Mouse (Mus musculus) MEL (cell line): ENCODE data around the gene Ranbp3l. TPM values are rescaled to one million over a fixed set of nuclear protein-coding genes. Genes with fewer than 3 reads are reported as not detected.

Source experiments
- DNase-seq: peaks from one replicate; pipeline ENCODE4 v3.0.0; 2011; ENCODE audit warnings: low read depth, low spot score
- H3K27ac ChIP-seq: 2 replicates; pipeline ENCODE4 v1.5.1; 2012; ENCODE audit warnings: low read depth, mild to moderate bottlenecking, control low read depth, low read length, moderate library complexity; ENCODE audit not compliant: control insufficient read depth
- H3K27me3 ChIP-seq, 2 experiments: fragments of 150-350 bp in 1 of 2; sonication (generic) in 1 of 2; 2 replicates each; pipeline ENCODE4 v1.6.1; 2012; ENCODE audit warnings: low read length in 2 of 2, mild to moderate bottlenecking in 2 of 2, improper control_type of control experiment in 1 of 2, moderate library complexity in 1 of 2; ENCODE audit not compliant: insufficient read depth in 2 of 2, control insufficient read depth in 1 of 2
- H3K36me3 ChIP-seq, 2 experiments: 2 replicates each; pipeline ENCODE4 v1.6.1; 2012 to 2014; ENCODE audit warnings: low read length in 2 of 2, improper control_type of control experiment in 1 of 2, inconsistent platforms in 1 of 2, mild to moderate bottlenecking in 1 of 2; ENCODE audit not compliant: insufficient read depth in 2 of 2, control insufficient read depth in 1 of 2
- H3K4me1 ChIP-seq, 2 experiments: fragments of 150-350 bp in 1 of 2; sonication (generic) in 1 of 2; 2 replicates each; pipeline ENCODE4 v1.6.1; 2012; ENCODE audit warnings: low read length in 2 of 2, improper control_type of control experiment in 1 of 2, mild to moderate bottlenecking in 1 of 2; ENCODE audit not compliant: insufficient read depth in 2 of 2, control insufficient read depth in 1 of 2
- H3K4me3 ChIP-seq, 2 experiments: fragments of 150-350 bp in 1 of 2; sonication (generic) in 1 of 2; 2 replicates each; pipeline ENCODE4 v1.5.1; 2012; ENCODE audit warnings: low read depth in 2 of 2, low read length in 2 of 2, mild to moderate bottlenecking in 2 of 2, moderate library complexity in 2 of 2, control low read depth in 1 of 2, improper control_type of control experiment in 1 of 2; ENCODE audit not compliant: control insufficient read depth in 1 of 2, insufficient read depth in 1 of 2
- H3K79me2 ChIP-seq: 2 replicates; pipeline ENCODE4 v1.6.1; 2012; ENCODE audit warnings: mild to moderate bottlenecking, low read length, moderate library complexity; ENCODE audit not compliant: control insufficient read depth, poor library complexity, insufficient read depth
- H3K9ac ChIP-seq: 2 replicates; pipeline ENCODE4 v1.6.1; 2012; ENCODE audit warnings: low read depth, mild to moderate bottlenecking, control low read depth, low read length, moderate library complexity; ENCODE audit not compliant: control insufficient read depth, poor library complexity, severe bottlenecking
- H3K9me3 ChIP-seq: fragments of 150-350 bp; sonication (generic); replicated peaks from 2 replicates; pipeline ENCODE4 v1.6.1; 2012; ENCODE audit warnings: mild to moderate bottlenecking, low read length, improper control_type of control experiment, moderate library complexity; ENCODE audit not compliant: insufficient read depth
- CTCF ChIP-seq, 3 experiments: IDR thresholded peaks in 2 of 3; conservative IDR thresholded peaks in 1 of 3; 2 replicates each; pipeline ENCODE4 v1.5.1; 2011 to 2012; ENCODE audit warnings: low read length in 3 of 3, low read depth in 2 of 3, mild to moderate bottlenecking in 2 of 3, improper control_type of control experiment in 1 of 3, inconsistent platforms in 1 of 3, mixed read lengths in 1 of 3, moderate library complexity in 1 of 3; ENCODE audit not compliant: control insufficient read depth in 1 of 3, insufficient read depth in 1 of 3, poor library complexity in 1 of 3, severe bottlenecking in 1 of 3
- ETS1 ChIP-seq: IDR thresholded peaks from 2 replicates; pipeline ENCODE4 v1.6.1; 2012; ENCODE audit warnings: low read depth, mild to moderate bottlenecking, inconsistent platforms, low read length, improper control_type of control experiment, moderate library complexity
- GATA1 ChIP-seq: IDR thresholded peaks from 2 replicates; pipeline ENCODE4 v1.6.1; 2011; ENCODE audit warnings: low read depth, low read length, improper control_type of control experiment
- JUND ChIP-seq: IDR thresholded peaks from 2 replicates; pipeline ENCODE4 v1.6.1; 2011; ENCODE audit warnings: low read depth, mild to moderate bottlenecking, improper control_type of control experiment, low read length
- KAT2A ChIP-seq: conservative IDR thresholded peaks from 2 replicates; pipeline ENCODE4 v1.6.1; 2012; ENCODE audit warnings: low read depth, low read length, improper control_type of control experiment, inconsistent platforms
- MAFK ChIP-seq: IDR thresholded peaks from 2 replicates; pipeline ENCODE4 v1.6.1; 2011; ENCODE audit warnings: low read depth, mild to moderate bottlenecking, low read length, improper control_type of control experiment, borderline replicate concordance
- MYB ChIP-seq: IDR thresholded peaks from 2 replicates; pipeline ENCODE4 v1.6.1; 2011; ENCODE audit warnings: mild to moderate bottlenecking, low read depth, low read length, improper control_type of control experiment
- NELFE ChIP-seq: IDR thresholded peaks from 2 replicates; pipeline ENCODE4 v1.6.1; 2011; ENCODE audit warnings: low read depth, low read length, improper control_type of control experiment
- POLR2A ChIP-seq, 2 experiments: IDR thresholded peaks; 2 replicates each; pipeline ENCODE4 v1.6.1; 2011 to 2012; ENCODE audit warnings: low read length in 2 of 2, mild to moderate bottlenecking in 2 of 2, control low read depth in 1 of 2, improper control_type of control experiment in 1 of 2, low read depth in 1 of 2, moderate library complexity in 1 of 2; ENCODE audit not compliant: control insufficient read depth in 1 of 2, insufficient read depth in 1 of 2, poor library complexity in 1 of 2
- POLR2AphosphoS2 ChIP-seq: IDR thresholded peaks from 2 replicates; pipeline ENCODE4 v1.6.1; 2011; ENCODE audit warnings: low read length, improper control_type of control experiment
- RCOR1 ChIP-seq: IDR thresholded peaks from 2 replicates; pipeline ENCODE4 v1.6.1; 2012; ENCODE audit warnings: low read depth, mild to moderate bottlenecking, inconsistent platforms, low read length, improper control_type of control experiment
- SIN3A ChIP-seq: IDR thresholded peaks from 2 replicates; pipeline ENCODE4 v1.6.1; 2012; ENCODE audit warnings: low read length, improper control_type of control experiment, inconsistent platforms
- SMC3 ChIP-seq: IDR thresholded peaks from 2 replicates; pipeline ENCODE4 v1.6.1; 2011; ENCODE audit warnings: low read depth, low read length, improper control_type of control experiment
- TAL1 ChIP-seq: IDR thresholded peaks from 2 replicates; pipeline ENCODE4 v1.6.1; 2012; ENCODE audit warnings: mild to moderate bottlenecking, inconsistent platforms, low read length, moderate library complexity, mixed read lengths
- TBP ChIP-seq: IDR thresholded peaks from 2 replicates; pipeline ENCODE4 v1.8.0; 2011; ENCODE audit warnings: low read depth, low read length, improper control_type of control experiment
- TCF12 ChIP-seq: IDR thresholded peaks from 2 replicates; pipeline ENCODE4 v1.6.1; 2014; ENCODE audit warnings: low read depth, mild to moderate bottlenecking, inconsistent platforms, low read length, improper control_type of control experiment, moderate library complexity
- USF1 ChIP-seq: IDR thresholded peaks from 2 replicates; pipeline ENCODE4 v1.6.1; 2014; ENCODE audit warnings: low read depth, mild to moderate bottlenecking, inconsistent platforms, low read length, improper control_type of control experiment, moderate library complexity
- USF2 ChIP-seq, 2 experiments: IDR thresholded peaks; 2 replicates each; pipeline ENCODE4 v1.6.1; 2011 to 2012; ENCODE audit warnings: improper control_type of control experiment in 2 of 2, low read length in 2 of 2, borderline replicate concordance in 1 of 2, inconsistent platforms in 1 of 2, low read depth in 1 of 2, mild to moderate bottlenecking in 1 of 2; ENCODE audit not compliant: insufficient read depth in 1 of 2
- ZC3H11A ChIP-seq: IDR thresholded peaks from 2 replicates; pipeline ENCODE4 v1.6.1; 2012; ENCODE audit warnings: low read depth, mild to moderate bottlenecking, inconsistent platforms, low read length, improper control_type of control experiment
- ZKSCAN1 ChIP-seq: IDR thresholded peaks from 2 replicates; pipeline ENCODE4 v1.6.1; 2012; ENCODE audit warnings: low read depth, mild to moderate bottlenecking, inconsistent platforms, low read length, improper control_type of control experiment, moderate library complexity
- ZMIZ1 ChIP-seq: IDR thresholded peaks from 2 replicates; pipeline ENCODE4 v1.6.1; 2012; ENCODE audit warnings: low read depth, mild to moderate bottlenecking, inconsistent platforms, low read length, improper control_type of control experiment, moderate library complexity
- ZNF384 ChIP-seq: IDR thresholded peaks from 2 replicates; pipeline ENCODE4 v1.6.1; 2012; ENCODE audit warnings: low read depth, mild to moderate bottlenecking, inconsistent platforms, low read length, improper control_type of control experiment
- polyA plus RNA-seq, 2 experiments: library from polyadenylated mRNA; stranded (reverse) in 1 of 2; unstranded in 1 of 2; fragments of >175 nt in 1 of 2; fragments of >200 nt in 1 of 2; gene quantifications; 2 replicates each; pipeline versions ENCODE4 v1.2.1 to v1.2.4; 2012; ENCODE audit warnings: low replicate concordance in 2 of 2, low read depth in 1 of 2; ENCODE audit not compliant: insufficient read length in 2 of 2, insufficient read depth in 1 of 2, missing spikeins in 1 of 2
- total RNA-seq: library from RNA; depleted of rRNA; stranded (reverse); fragments of 300-350 nt; gene quantifications from 2 replicates; pipeline ENCODE4 v1.2.3, GENCODE M21; 2012

Gene Ranbp3l
- total and polyA plus RNA-seq, 3 experiments = 0.06 TPM; not detected in 2

- TF ChIP-seq ZKSCAN1 = no peak
- Histone ChIP-seq H3K36me3 (peaks cover 0 to 70% of the 10 kb centered on the region in 2 experiments; a peak in 2 of 4 replicates), H3K27ac (no peak overlapping the region), H3K9ac (no peak overlapping the region), H3K9me3 (no peaks in the 10 kb centered on the region), H3K79me2 (no peaks in the 10 kb centered on the region), H3K4me3 (no peak overlapping the region), H3K27me3 (no peaks in the 10 kb centered on the region), H3K4me1 (no peaks in the 10 kb centered on the region)
- no peak for DNase-seq
These were observed 132.8 kb downstream of the Ranbp3l start for GRCm38 (mm10) chr15:9100446-9101077.

- Histone ChIP-seq H3K27ac (no peak overlapping the region), H3K79me2 (no peaks in the 10 kb centered on the region), H3K36me3 (peaks cover 0 to 63% of the 10 kb centered on the region in 2 experiments; a peak in 2 of 4 replicates)
These were observed 138.7 kb downstream of the Ranbp3l start for GRCm38 (mm10) chr15:9106303-9107074.

GRCm38 (mm10) chr15:9110526-9111347, 143.0 kb downstream of the Ranbp3l start:
- no peaks in the 10 kb centered on the region for H3K4me1 ChIP-seq
- H3K9me3 ChIP-seq = no peaks in the 10 kb centered on the region
- no peak overlapping the region for H3K9ac ChIP-seq
- peaks cover 0 to 53% of the 10 kb centered on the region in 2 experiments; a peak in 2 of 4 replicates for H3K36me3 ChIP-seq
- H3K27ac ChIP-seq = no peak overlapping the region
- no peak overlapping the region for H3K4me3 ChIP-seq
- DNase-seq = peak; percentile 54
- no peaks in the 10 kb centered on the region for H3K79me2 ChIP-seq
- H3K27me3 ChIP-seq = no peaks in the 10 kb centered on the region
- TF ChIP-seq ETS1 (no peak), ZKSCAN1 (no peak), SIN3A (no peak), MAFK (no peak), POLR2AphosphoS2 (peak; percentile 59; the same call in 1 of the 2 replicates), GATA1 (no peak), ZNF384 (no peak), CTCF (IDR thresholded peaks at IDR 0.05 in 2 of 3, conservative IDR thresholded peaks at IDR 0.05 in 1 of 3; ENCODE audit: control insufficient read depth in 1 of 3, insufficient read depth in 1 of 3, low read depth in 2 of 3, low read length in 3 of 3, poor library complexity in 1 of 3, severe bottlenecking in 1 of 3) (no peak), USF1 (no peak), TBP (no peak), ZMIZ1 (no peak), JUND (no peak), ZC3H11A (no peak), RCOR1 (peak; percentile 87), TCF12 (no peak), SMC3 (peak; percentile 15; the same call in 1 of the 2 replicates), MYB (no peak), KAT2A (no peak), TAL1 (no peak), NELFE (no peak), USF2 (IDR thresholded peaks at IDR 0.05; ENCODE audit: borderline replicate concordance in 1 of 2, insufficient read depth in 1 of 2, low read depth in 1 of 2, low read length in 2 of 2) (no peak)

More at GRCm38 (mm10) chr15:9106303-9107074, 138.7 kb downstream of the Ranbp3l start:
- Histone ChIP-seq H3K9ac (no peak overlapping the region), H3K27me3 (no peaks in the 10 kb centered on the region), H3K4me3 (no peak overlapping the region), H3K4me1 (no peaks in the 10 kb centered on the region)
- TF ChIP-seq POLR2A (IDR thresholded peaks at IDR 0.05; ENCODE audit: control insufficient read depth in 1 of 2, insufficient read depth in 1 of 2, low read depth in 1 of 2, low read length in 2 of 2, poor library complexity in 1 of 2) (no peak), SIN3A (no peak)
- TF ChIP-seq, all 39 proteins: peak for 0
- DNase-seq = no peak
- H3K9me3 ChIP-seq = no peaks in the 10 kb centered on the region
